Mouse (Mus musculus) forebrain, embryonic 16.5 days (tissue): Measurements from ENCODE around the gene Zbtb46. TPM values are rescaled to one million over a fixed set of nuclear protein-coding genes. Genes with fewer than 3 reads are reported as not detected.
A peak's percentile ranks its signal among the peaks of the same experiment; 100 is the strongest.

ENCODE experiments used
- ATAC-seq: fragments of 200-750 bp; cut with Nextera tagmentation; 2 replicates; pipeline ENCODE4 v1.8.0; 2017; ENCODE audit warnings: mild to moderate bottlenecking, moderate library complexity
- H3K27ac ChIP-seq: fragments of 300-500 bp; sonication (generic); 2 replicates; pipeline ENCODE4 v1.5.1; 2014; ENCODE audit warnings: low read length, control low read depth
- H3K27me3 ChIP-seq: fragments of 300-500 bp; sonication (generic); replicated peaks from 2 replicates; pipeline ENCODE4 v1.6.1; 2014; ENCODE audit warnings: low read length; ENCODE audit not compliant: control insufficient read depth, insufficient read depth
- H3K36me3 ChIP-seq: fragments of 300-500 bp; sonication (generic); 2 replicates; pipeline ENCODE4 v1.6.1; 2014; ENCODE audit not compliant: control insufficient read depth, insufficient read depth
- H3K4me1 ChIP-seq: fragments of 300-500 bp; sonication (generic); replicated peaks from 2 replicates; pipeline ENCODE4 v1.6.1; 2014; ENCODE audit warnings: low read length; ENCODE audit not compliant: control insufficient read depth, insufficient read depth
- H3K4me2 ChIP-seq: fragments of 300-500 bp; sonication (generic); 2 replicates; pipeline ENCODE4 v1.6.1; 2014; ENCODE audit warnings: mild to moderate bottlenecking, low read length, control low read depth
- H3K4me3 ChIP-seq: fragments of 300-500 bp; sonication (generic); replicated peaks from 2 replicates; pipeline ENCODE4 v1.5.1; 2014; ENCODE audit warnings: mild to moderate bottlenecking, low read length, control low read depth
- H3K9ac ChIP-seq: fragments of 300-500 bp; sonication (generic); replicated peaks from 2 replicates; pipeline ENCODE4 v1.6.1; 2014; ENCODE audit warnings: low read depth, low read length, control low read depth
- H3K9me3 ChIP-seq: fragments of 300-500 bp; sonication (generic); 2 replicates; pipeline ENCODE4 v1.6.1; 2016; ENCODE audit warnings: low read length; ENCODE audit not compliant: control insufficient read depth
- WGBS: fragments of 180-500 bp; shearing (Covaris S2); extraction: QIAGEN DNeasy Blood & Tissue Kit; methylation state at CpG from one replicate; pipeline ENCODE4 v1.1.7; 2014; 5-methylcytosine and 5-hydroxymethylcytosine counted together
- polyA plus RNA-seq: library from polyadenylated mRNA; unstranded; fragments of >200 nt; fragmentation: Nextera tagmentation; extraction: Ambion mirVana; gene quantifications from 2 replicates; pipeline ENCODE4 v1.2.1, GENCODE M21; 2015

Gene Zbtb46
- polyA plus RNA-seq, 1 experiment from 2014 or later = 11.9 TPM

GRCm38 (mm10) chr2:181364487-181364859, 94.8 kb downstream of the Zbtb46 start:
- H3K4me2 ChIP-seq = peak overlapping the region; percentile 87
- H3K4me3 ChIP-seq = peak overlapping the region; percentile 93
- H3K9ac ChIP-seq = peak overlapping the region; percentile 91
- H3K27me3 ChIP-seq = no peaks in the 10 kb centered on the region
- 8% methylated on average over 14 of the region's 14 CpGs for WGBS
- H3K4me1 ChIP-seq = peaks cover 35% of the 10 kb centered on the region
- H3K9me3 ChIP-seq = no peaks in the 10 kb centered on the region
- peak overlapping the region; percentile 79 for H3K27ac ChIP-seq
- ATAC-seq = peak; percentile 5; the same call in 1 of the 2 replicates
- H3K36me3 ChIP-seq = peaks cover 24% of the 10 kb centered on the region

- H3K4me3 ChIP-seq = peak overlapping the region; percentile 93
- H3K36me3 ChIP-seq = peaks cover 28% of the 10 kb centered on the region
- peak overlapping the region; percentile 87 for H3K4me2 ChIP-seq
- H3K9me3 ChIP-seq = no peaks in the 10 kb centered on the region
- 85% methylated on average over 3 of the region's 3 CpGs for WGBS
- no peak for ATAC-seq
- peaks cover 33% of the 10 kb centered on the region for H3K4me1 ChIP-seq
- no peaks in the 10 kb centered on the region for H3K27me3 ChIP-seq
- peak overlapping the region; percentile 91 for H3K9ac ChIP-seq
- H3K27ac ChIP-seq = no peak overlapping the region
Measured at GRCm38 (mm10) chr2:181363946-181364345, 95.3 kb downstream of the Zbtb46 start.

GRCm38 (mm10) chr2:181356780-181357179, 102.4 kb downstream of the Zbtb46 start:
- 81% methylated on average over 3 of the region's 3 CpGs for WGBS
- Histone ChIP-seq H3K9me3 (no peaks in the 10 kb centered on the region), H3K4me2 (no peak overlapping the region), H3K4me3 (no peak overlapping the region), H3K27me3 (no peaks in the 10 kb centered on the region), H3K36me3 (peaks cover 33% of the 10 kb centered on the region), H3K9ac (no peak overlapping the region), H3K4me1 (no peaks in the 10 kb centered on the region), H3K27ac (no peak overlapping the region)
- no peak for ATAC-seq

GRCm38 (mm10) chr2:181342766-181343165, 116.5 kb downstream of the Zbtb46 start:
- Histone ChIP-seq H3K4me3 (no peak overlapping the region), H3K9me3 (no peaks in the 10 kb centered on the region), H3K4me2 (no peak overlapping the region), H3K4me1 (no peaks in the 10 kb centered on the region), H3K27ac (no peak overlapping the region), H3K9ac (no peak overlapping the region), H3K27me3 (no peaks in the 10 kb centered on the region), H3K36me3 (peaks cover 15% of the 10 kb centered on the region)
- WGBS = 96% methylated on average over 6 of the region's 6 CpGs
- ATAC-seq = no peak

DNA sequence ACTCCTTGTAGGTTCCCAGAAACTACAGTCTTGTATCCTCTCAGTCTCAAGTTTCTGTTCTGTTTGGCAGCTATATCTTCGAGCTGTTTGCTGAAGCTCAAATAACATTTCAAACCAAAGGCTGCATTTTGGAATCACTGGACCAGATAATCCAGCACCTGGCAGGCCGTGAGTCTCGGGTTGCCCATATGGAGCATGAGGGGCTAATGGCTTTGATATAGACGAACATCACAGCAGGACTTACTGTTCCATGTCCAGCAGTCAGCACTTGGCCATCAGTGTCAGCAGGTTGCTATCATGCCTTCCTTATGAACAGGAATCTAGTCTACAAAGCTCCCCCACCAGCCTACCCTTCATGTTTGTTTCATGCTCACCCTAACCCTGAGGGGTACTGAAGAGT, 118.8 kb downstream of the Zbtb46 start:
- Histone ChIP-seq H3K36me3 (peaks cover 16% of the 10 kb centered on the region), H3K4me1 (no peaks in the 10 kb centered on the region), H3K9me3 (no peaks in the 10 kb centered on the region), H3K9ac (no peak overlapping the region), H3K27ac (no peak overlapping the region), H3K4me3 (no peak overlapping the region), H3K4me2 (no peak overlapping the region), H3K27me3 (no peaks in the 10 kb centered on the region)
- WGBS = 79% methylated on average over 4 of the region's 4 CpGs
- ATAC-seq = no peak

Other genes with a start within 250 kb of the Zbtb46 start
- 0.08 and 0.09 TPM in 2 replicates for gene Srms, start 246.2 kb downstream of the Zbtb46 start, polyA plus RNA-seq
- gene Fndc11, start 239.4 kb downstream of the Zbtb46 start, polyA plus RNA-seq = not detected in 2 replicates
- gene Helz2, start 217.4 kb downstream of the Zbtb46 start, polyA plus RNA-seq = 0.42 and 0.51 TPM in 2 replicates
- gene Gmeb2, start 171.4 kb downstream of the Zbtb46 start, polyA plus RNA-seq = 22.0 and 22.7 TPM in 2 replicates
- gene Stmn3, start 144.9 kb downstream of the Zbtb46 start, polyA plus RNA-seq = 899 and 1,155 TPM in 2 replicates
- gene Rtel1, start 139.7 kb downstream of the Zbtb46 start, polyA plus RNA-seq = 35.3 and 42.5 TPM in 2 replicates
- gene Zgpat, start 94.5 kb downstream of the Zbtb46 start, polyA plus RNA-seq = 81.6 and 91.5 TPM in 2 replicates
- gene Arfrp1, start 94.0 kb downstream of the Zbtb46 start, polyA plus RNA-seq = 93.7 and 107 TPM in 2 replicates
- 52.1 and 61.1 TPM in 2 replicates for gene Lime1, start 79.3 kb downstream of the Zbtb46 start, polyA plus RNA-seq
- not detected in 2 replicates for gene Abhd16b, start 33.8 kb upstream of the Zbtb46 start, polyA plus RNA-seq
- gene Tpd52l2, start 37.7 kb upstream of the Zbtb46 start, polyA plus RNA-seq = 135 and 139 TPM in 2 replicates
- gene Dnajc5, start 61.1 kb upstream of the Zbtb46 start, polyA plus RNA-seq = 221 and 239 TPM in 2 replicates
- gene Uckl1, start 125.5 kb upstream of the Zbtb46 start, polyA plus RNA-seq = 58.5 and 69.8 TPM in 2 replicates
- gene Prpf6, start 132.4 kb upstream of the Zbtb46 start, polyA plus RNA-seq = 74.5 and 80.1 TPM in 2 replicates
- 60.6 and 79.8 TPM in 2 replicates for gene Zfp512b, start 133.4 kb upstream of the Zbtb46 start, polyA plus RNA-seq
- gene Samd10, start 139.8 kb upstream of the Zbtb46 start, polyA plus RNA-seq = 99.8 and 128 TPM in 2 replicates
- 0.49 TPM in 1 of 2 replicates, not detected in the other for gene Gm29797, start 197.6 kb upstream of the Zbtb46 start, polyA plus RNA-seq
- gene Sox18, start 212.2 kb upstream of the Zbtb46 start, polyA plus RNA-seq = 13.8 and 15.3 TPM in 2 replicates
- gene Tcea2, start 220.9 kb upstream of the Zbtb46 start, polyA plus RNA-seq = 58.3 and 60.5 TPM in 2 replicates
- 61.2 and 63.3 TPM in 2 replicates for gene Rgs19, start 234.6 kb upstream of the Zbtb46 start, polyA plus RNA-seq
- not detected in 2 replicates for gene Lkaaear1, start 239.0 kb upstream of the Zbtb46 start, polyA plus RNA-seq